Mouse (Mus musculus): Measurements from ENCODE around the gene Ccdc167. TPM values are rescaled to one million over a fixed set of nuclear protein-coding genes. Genes with fewer than 3 reads are reported as not detected.

Ccdc167 gene
- polyA plus RNA-seq, 1 experiment, result 1.5 TPM

GRCm38 (mm10) chr17:29684275-29684674, 32.6 kb downstream of the Ccdc167 start:
- TF ChIP-seq CTCF (IDR thresholded peaks at IDR 0.05; ENCODE audit: control insufficient read depth, insufficient read depth, insufficient replicate concordance, low read depth, low read length) (no peak), POLR2A (IDR thresholded peaks at IDR 0.05; ENCODE audit: control insufficient read depth, low read depth, low read length) (no peak)
- Histone ChIP-seq H3K4me3 (ENCODE audit: control insufficient read depth, low read depth, low read length) (no peak overlapping the region), H3K4me1 (ENCODE audit: control insufficient read depth, insufficient read depth, low read length) (no peaks in the 10 kb centered on the region; the same call in 1 of the 2 replicates), H3K27ac (ENCODE audit: control insufficient read depth, insufficient read depth, low read depth, low read length) (no peak overlapping the region; the same call in 1 of the 2 replicates), H3K27me3 (ENCODE audit: control insufficient read depth, insufficient read depth, low read length) (no peaks in the 10 kb centered on the region), H3K36me3 (ENCODE audit: control insufficient read depth, insufficient read depth, low read length) (peaks cover 14% of the 10 kb centered on the region)

GRCm38 (mm10) chr17:29683127-29683526, 33.7 kb downstream of the Ccdc167 start:
- Histone ChIP-seq H3K27ac (ENCODE audit: control insufficient read depth, insufficient read depth, low read depth, low read length) (no peak overlapping the region), H3K27me3 (ENCODE audit: control insufficient read depth, insufficient read depth, low read length) (no peaks in the 10 kb centered on the region), H3K4me3 (ENCODE audit: control insufficient read depth, low read depth, low read length) (no peak overlapping the region), H3K4me1 (ENCODE audit: control insufficient read depth, insufficient read depth, low read length) (no peaks in the 10 kb centered on the region; the same call in 1 of the 2 replicates), H3K36me3 (ENCODE audit: control insufficient read depth, insufficient read depth, low read length) (peaks cover 14% of the 10 kb centered on the region)
- no peak for TF ChIP-seq POLR2A (IDR thresholded peaks at IDR 0.05; ENCODE audit: control insufficient read depth, low read depth, low read length)
- TF ChIP-seq CTCF (IDR thresholded peaks at IDR 0.05; ENCODE audit: control insufficient read depth, insufficient read depth, insufficient replicate concordance, low read depth, low read length), result no peak

GRCm38 (mm10) chr17:29682261-29682660, 34.6 kb downstream of the Ccdc167 start:
- Histone ChIP-seq H3K4me1 (ENCODE audit: control insufficient read depth, insufficient read depth, low read length) (no peaks in the 10 kb centered on the region; the same call in 1 of the 2 replicates), H3K27me3 (ENCODE audit: control insufficient read depth, insufficient read depth, low read length) (no peaks in the 10 kb centered on the region), H3K27ac (ENCODE audit: control insufficient read depth, insufficient read depth, low read depth, low read length) (no peak overlapping the region), H3K36me3 (ENCODE audit: control insufficient read depth, insufficient read depth, low read length) (peaks cover 11% of the 10 kb centered on the region), H3K4me3 (ENCODE audit: control insufficient read depth, low read depth, low read length) (no peak overlapping the region)
- TF ChIP-seq CTCF (IDR thresholded peaks at IDR 0.05; ENCODE audit: control insufficient read depth, insufficient read depth, insufficient replicate concordance, low read depth, low read length) (no peak), POLR2A (IDR thresholded peaks at IDR 0.05; ENCODE audit: control insufficient read depth, low read depth, low read length) (no peak)

GRCm38 (mm10) chr17:29681669-29682068, 35.2 kb downstream of the Ccdc167 start:
- Histone ChIP-seq H3K4me3 (ENCODE audit: control insufficient read depth, low read depth, low read length) (no peak overlapping the region), H3K4me1 (ENCODE audit: control insufficient read depth, insufficient read depth, low read length) (no peaks in the 10 kb centered on the region; the same call in 1 of the 2 replicates), H3K27ac (ENCODE audit: control insufficient read depth, insufficient read depth, low read depth, low read length) (no peak overlapping the region), H3K36me3 (ENCODE audit: control insufficient read depth, insufficient read depth, low read length) (peaks cover 11% of the 10 kb centered on the region), H3K27me3 (ENCODE audit: control insufficient read depth, insufficient read depth, low read length) (no peaks in the 10 kb centered on the region)
- TF ChIP-seq POLR2A (IDR thresholded peaks at IDR 0.05; ENCODE audit: control insufficient read depth, low read depth, low read length), result no peak
- no peak for TF ChIP-seq CTCF (IDR thresholded peaks at IDR 0.05; ENCODE audit: control insufficient read depth, insufficient read depth, insufficient replicate concordance, low read depth, low read length)

GRCm38 (mm10) chr17:29680921-29681320, 35.9 kb downstream of the Ccdc167 start:
- H3K4me1 ChIP-seq (ENCODE audit: control insufficient read depth, insufficient read depth, low read length), result no peaks in the 10 kb centered on the region; the same call in 1 of the 2 replicates
- peaks cover 13% of the 10 kb centered on the region for H3K36me3 ChIP-seq (ENCODE audit: control insufficient read depth, insufficient read depth, low read length)
- no peak overlapping the region for H3K4me3 ChIP-seq (ENCODE audit: control insufficient read depth, low read depth, low read length)
- H3K27me3 ChIP-seq (ENCODE audit: control insufficient read depth, insufficient read depth, low read length), result no peaks in the 10 kb centered on the region
- TF ChIP-seq POLR2A (IDR thresholded peaks at IDR 0.05; ENCODE audit: control insufficient read depth, low read depth, low read length) (no peak), CTCF (IDR thresholded peaks at IDR 0.05; ENCODE audit: control insufficient read depth, insufficient read depth, insufficient replicate concordance, low read depth, low read length) (no peak)
- H3K27ac ChIP-seq (ENCODE audit: control insufficient read depth, insufficient read depth, low read depth, low read length), result no peak overlapping the region

GRCm38 (mm10) chr17:29680174-29680573, 36.7 kb downstream of the Ccdc167 start:
- no peaks in the 10 kb centered on the region; the same call in 1 of the 2 replicates for H3K4me1 ChIP-seq (ENCODE audit: control insufficient read depth, insufficient read depth, low read length)
- TF ChIP-seq POLR2A (IDR thresholded peaks at IDR 0.05; ENCODE audit: control insufficient read depth, low read depth, low read length) (no peak), CTCF (IDR thresholded peaks at IDR 0.05; ENCODE audit: control insufficient read depth, insufficient read depth, insufficient replicate concordance, low read depth, low read length) (no peak)
- H3K27ac ChIP-seq (ENCODE audit: control insufficient read depth, insufficient read depth, low read depth, low read length), result no peak overlapping the region
- peaks cover 15% of the 10 kb centered on the region for H3K36me3 ChIP-seq (ENCODE audit: control insufficient read depth, insufficient read depth, low read length)
- H3K27me3 ChIP-seq (ENCODE audit: control insufficient read depth, insufficient read depth, low read length), result no peaks in the 10 kb centered on the region
- no peak overlapping the region for H3K4me3 ChIP-seq (ENCODE audit: control insufficient read depth, low read depth, low read length)

- peaks cover 19% of the 10 kb centered on the region for H3K36me3 ChIP-seq (ENCODE audit: control insufficient read depth, insufficient read depth, low read length)
- no peaks in the 10 kb centered on the region; the same call in 1 of the 2 replicates for H3K4me1 ChIP-seq (ENCODE audit: control insufficient read depth, insufficient read depth, low read length)
- TF ChIP-seq CTCF (IDR thresholded peaks at IDR 0.05; ENCODE audit: control insufficient read depth, insufficient read depth, insufficient replicate concordance, low read depth, low read length), result no peak
- no peak for TF ChIP-seq POLR2A (IDR thresholded peaks at IDR 0.05; ENCODE audit: control insufficient read depth, low read depth, low read length)
- H3K27me3 ChIP-seq (ENCODE audit: control insufficient read depth, insufficient read depth, low read length), result no peaks in the 10 kb centered on the region
- no peak overlapping the region for H3K4me3 ChIP-seq (ENCODE audit: control insufficient read depth, low read depth, low read length)
- no peak overlapping the region for H3K27ac ChIP-seq (ENCODE audit: control insufficient read depth, insufficient read depth, low read depth, low read length)
Measured at GRCm38 (mm10) chr17:29679038-29679767, 37.6 kb downstream of the Ccdc167 start.
